Mouse (Mus musculus) testis, adult 2 months (tissue): ENCODE measurements at regions not wholly inside any gene's neighbourhood (a gene's known extent, or its start where the extent isn't known, plus 50 kb on each side); places are given as distances from the start of the nearest gene placed in this dataset.

Experiments
- H3K27ac ChIP-seq: fragments of 200-500 bp; 2 replicates; pipeline ENCODE4 v1.5.1; 2012; ENCODE audit warnings: low read depth, low read length; ENCODE audit not compliant: control insufficient read depth, insufficient read depth
- H3K27me3 ChIP-seq: fragments of 200-500 bp; 2 replicates; pipeline ENCODE4 v1.6.1; 2012; ENCODE audit warnings: mild to moderate bottlenecking, low read length, moderate library complexity; ENCODE audit not compliant: control insufficient read depth, insufficient read depth
- H3K36me3 ChIP-seq: fragments of 200-500 bp; 2 replicates; pipeline ENCODE4 v1.6.1; 2012; ENCODE audit warnings: mild to moderate bottlenecking, low read length; ENCODE audit not compliant: control insufficient read depth, insufficient read depth
- H3K4me1 ChIP-seq: fragments of 200-500 bp; 2 replicates; pipeline ENCODE4 v1.6.1; 2012; ENCODE audit warnings: low read length; ENCODE audit not compliant: control insufficient read depth, insufficient read depth
- H3K4me3 ChIP-seq: fragments of 200-500 bp; 2 replicates; pipeline ENCODE4 v1.5.1; 2012; ENCODE audit warnings: low read depth, mild to moderate bottlenecking, low read length, moderate library complexity, mixed read lengths; ENCODE audit not compliant: control insufficient read depth
- CTCF ChIP-seq: fragments of 200-500 bp; IDR thresholded peaks from 2 replicates; pipeline ENCODE4 v1.5.1; 2012; ENCODE audit warnings: low read depth, mild to moderate bottlenecking, inconsistent platforms, low read length, moderate library complexity; ENCODE audit not compliant: control insufficient read depth, insufficient read depth, insufficient replicate concordance
- POLR2A ChIP-seq: fragments of 200-500 bp; IDR thresholded peaks from 2 replicates; pipeline ENCODE4 v1.6.1; 2012; ENCODE audit warnings: low read depth, mild to moderate bottlenecking, inconsistent platforms, low read length, moderate library complexity; ENCODE audit not compliant: control insufficient read depth

- Histone ChIP-seq H3K4me1 (no peaks in the 10 kb centered on the region), H3K36me3 (no peaks in the 10 kb centered on the region), H3K27ac (no peak overlapping the region), H3K27me3 (no peaks in the 10 kb centered on the region), H3K4me3 (no peak overlapping the region)
- TF ChIP-seq POLR2A (no peak), CTCF (no peak)
These were observed 125.0 kb upstream of the Pkdcc start for GRCm38 (mm10) chr17:83089856-83090692.

DNA sequence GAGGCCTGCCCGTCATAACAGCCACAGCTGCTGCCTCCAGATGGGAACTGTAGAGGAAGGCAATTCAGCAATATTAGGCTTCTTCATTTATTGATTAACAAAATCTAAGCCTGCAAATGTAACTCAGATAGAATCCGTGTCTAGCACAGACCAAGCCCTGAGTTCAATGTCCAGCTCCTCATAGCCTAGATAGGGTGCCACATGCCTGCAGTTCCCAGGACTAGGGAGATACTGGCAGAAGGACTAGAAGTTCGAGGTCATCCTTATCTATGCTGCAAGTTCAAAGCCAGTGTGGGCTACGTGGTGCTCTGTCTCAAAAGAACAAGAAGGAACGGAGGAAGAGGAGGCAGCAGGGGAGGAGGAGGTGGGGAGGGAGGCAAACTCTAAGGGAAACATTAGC lies 121.2 kb upstream of the Pkdcc start:
- no peak overlapping the region for H3K4me3 ChIP-seq
- H3K4me1 ChIP-seq, result no peaks in the 10 kb centered on the region
- no peak overlapping the region for H3K27ac ChIP-seq
- no peaks in the 10 kb centered on the region for H3K36me3 ChIP-seq
- TF ChIP-seq POLR2A, result no peak
- no peak for TF ChIP-seq CTCF
- H3K27me3 ChIP-seq, result no peaks in the 10 kb centered on the region

- Histone ChIP-seq H3K4me1 (no peaks in the 10 kb centered on the region), H3K27me3 (no peaks in the 10 kb centered on the region), H3K36me3 (no peaks in the 10 kb centered on the region), H3K4me3 (no peak overlapping the region), H3K27ac (no peak overlapping the region)
- TF ChIP-seq CTCF (no peak), POLR2A (no peak)
These were observed 118.6 kb upstream of the Pkdcc start for GRCm38 (mm10) chr17:83096451-83096850.

- H3K4me1 ChIP-seq, result no peaks in the 10 kb centered on the region
These were observed 117.1 kb upstream of the Pkdcc start for GRCm38 (mm10) chr17:83097998-83098397.

GRCm38 (mm10) chr17:83098679-83099413 lies 116.2 kb upstream of the Pkdcc start:
- TF ChIP-seq CTCF (no peak), POLR2A (no peak)
- Histone ChIP-seq H3K4me1 (no peaks in the 10 kb centered on the region), H3K4me3 (no peak overlapping the region), H3K27ac (no peak overlapping the region), H3K36me3 (no peaks in the 10 kb centered on the region), H3K27me3 (no peaks in the 10 kb centered on the region)

More at GRCm38 (mm10) chr17:83097998-83098397, 117.1 kb upstream of the Pkdcc start:
- Histone ChIP-seq H3K27me3 (no peaks in the 10 kb centered on the region), H3K27ac (no peak overlapping the region), H3K36me3 (no peaks in the 10 kb centered on the region), H3K4me3 (no peak overlapping the region)
- TF ChIP-seq CTCF (no peak), POLR2A (no peak)

GRCm38 (mm10) chr17:83101035-83101434 lies 114.1 kb upstream of the Pkdcc start:
- H3K36me3 ChIP-seq, result no peaks in the 10 kb centered on the region
- H3K4me3 ChIP-seq, result no peak overlapping the region
- no peak for TF ChIP-seq POLR2A
- TF ChIP-seq CTCF, result no peak
- no peaks in the 10 kb centered on the region for H3K27me3 ChIP-seq
- no peaks in the 10 kb centered on the region for H3K4me1 ChIP-seq
- H3K27ac ChIP-seq, result no peak overlapping the region

DNA sequence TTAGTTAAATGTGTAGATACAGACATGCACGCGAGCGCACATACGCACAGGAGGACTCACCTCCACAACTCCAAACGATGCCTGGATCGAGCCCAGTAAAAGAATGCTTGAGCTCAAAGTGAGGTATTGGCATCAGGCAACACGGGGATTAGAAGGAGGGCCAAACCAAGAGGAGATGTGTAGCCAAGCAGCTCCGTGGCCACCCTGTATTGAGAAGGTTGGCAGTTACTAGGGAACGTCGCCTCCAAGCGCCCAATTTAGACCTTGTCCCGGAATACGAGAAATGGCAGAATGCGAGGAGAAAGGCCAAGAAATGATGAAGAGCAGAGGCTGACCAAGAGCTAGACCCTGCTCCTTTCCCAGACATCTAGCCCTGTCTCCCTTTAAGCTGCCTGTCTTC lies 113.3 kb upstream of the Pkdcc start:
- Histone ChIP-seq H3K36me3 (no peaks in the 10 kb centered on the region), H3K4me1 (no peaks in the 10 kb centered on the region), H3K27me3 (no peaks in the 10 kb centered on the region), H3K27ac (no peak overlapping the region), H3K4me3 (no peak overlapping the region)
- no peak for TF ChIP-seq POLR2A
- TF ChIP-seq CTCF, result no peak
